Mouse (Mus musculus): ENCODE results near the gene I0C0044D17Rik. TPM values are rescaled to one million over a fixed set of nuclear protein-coding genes. Genes with fewer than 3 reads are reported as not detected.

Gene I0C0044D17Rik
- total RNA-seq, 1 experiment from 2014 or later, result not detected

DNA sequence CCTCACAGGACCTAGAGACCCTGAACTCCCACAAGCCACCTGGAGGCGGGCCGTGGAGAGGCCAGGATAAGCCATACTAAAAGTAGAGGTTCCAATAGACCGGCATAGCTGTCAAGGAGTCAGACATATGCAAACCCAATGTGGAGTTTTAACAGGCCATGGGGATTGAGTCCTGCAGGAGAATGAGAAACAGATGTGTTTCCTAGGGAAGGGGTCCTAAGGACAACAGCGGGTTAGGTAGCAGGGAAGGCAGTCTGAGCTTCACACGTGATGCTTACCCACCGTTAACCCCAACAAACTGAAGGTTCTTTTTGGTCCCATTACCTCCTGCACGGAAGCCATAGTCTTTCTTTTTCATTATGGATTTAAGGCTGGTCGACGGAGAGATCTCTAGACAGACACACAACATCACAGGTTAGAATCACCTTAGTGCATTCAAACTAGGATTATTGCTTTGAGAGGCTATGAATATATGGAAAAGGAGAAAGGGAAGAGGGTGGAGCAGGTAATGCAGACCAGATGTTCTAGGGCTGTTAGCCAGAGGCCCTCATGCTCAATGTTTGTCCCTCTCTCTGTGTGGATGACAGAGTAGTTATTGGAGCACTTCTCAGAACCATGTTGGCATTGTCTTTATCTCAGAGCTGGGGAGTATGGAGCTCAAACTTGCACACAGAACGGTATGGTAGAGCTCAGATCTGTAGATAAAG is 46.8 kb downstream of the I0C0044D17Rik start:
- DNase-seq, result no peak

DNA sequence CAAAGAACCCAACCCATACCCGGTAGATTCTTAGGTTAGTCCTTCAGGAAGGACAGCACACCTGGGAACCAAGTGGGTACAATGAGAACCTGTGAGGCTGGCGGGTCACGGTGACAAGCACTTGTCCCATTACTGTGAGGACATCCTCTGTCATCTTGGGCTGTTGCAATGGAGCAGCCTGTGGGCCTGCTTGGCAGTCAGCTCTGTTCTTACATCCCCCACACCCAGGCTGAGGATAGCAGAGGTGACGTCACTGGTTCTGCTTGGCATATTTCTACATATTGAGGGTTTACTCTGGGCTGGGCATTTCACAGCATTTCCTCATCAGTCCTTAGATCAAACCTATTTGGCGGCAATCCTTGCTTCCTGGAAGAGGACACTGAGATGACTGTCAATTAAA is 49.9 kb downstream of the I0C0044D17Rik start:
- DNase-seq, result no peak

Other genes starting within 250 kb of the I0C0044D17Rik start
- gene L1td1, start 97.1 kb downstream of the I0C0044D17Rik start, total RNA-seq (2021), result not detected in 2 replicates
- 1.7 and 2.1 TPM in 2 replicates for gene Kank4, start 6.3 kb downstream of the I0C0044D17Rik start, total RNA-seq (2021)
- 28.3 and 29.5 TPM in 2 replicates for gene Usp1, start 100.0 kb upstream of the I0C0044D17Rik start, total RNA-seq (2021)
- gene Angptl3, start 207.1 kb upstream of the I0C0044D17Rik start, total RNA-seq (2021), result 0.39 and 5.4 TPM in 2 replicates

Measured in adrenal gland, postnatal 25 days (tissue).